Mouse (Mus musculus): ENCODE data around the gene Nacc1. TPM values are rescaled to one million over a fixed set of nuclear protein-coding genes. Genes with fewer than 3 reads are reported as not detected.

Nacc1 gene
- total and polyA plus RNA-seq, 2 experiments from 2014 or later, result 14.7 to 78.2 TPM

GRCm38 (mm10) chr8:84731371-84732177 is 43.9 kb upstream of the Nacc1 start:
- no peak for TF ChIP-seq CTCF (IDR thresholded peaks at IDR 0.05; ENCODE audit: low read depth)
- Histone ChIP-seq H3K4me3 (ENCODE audit: low read depth, low read length) (no peak overlapping the region), H3K36me3 (ENCODE audit: insufficient read depth) (peaks cover 12% of the 10 kb centered on the region), H3K9me3 (ENCODE audit: low read length) (no peaks in the 10 kb centered on the region), H3K9ac (0 out of 2 replicates have a peak overlapping the region, but pooled peaks have one; percentile 35), H3K4me2 (ENCODE audit: low read depth) (no peak overlapping the region), H3K27me3 (ENCODE audit: insufficient read depth, low read length) (no peaks in the 10 kb centered on the region), H3K27ac (ENCODE audit: low read depth, low read length) (peak overlapping the region; percentile 88), H3K4me1 (ENCODE audit: insufficient read depth) (peaks cover 29% of the 10 kb centered on the region)
- DNase-seq, result peak; percentile 32
- 48% methylated on average over 11 of the region's 11 CpGs for WGBS
- ATAC-seq, result no peak

DNA sequence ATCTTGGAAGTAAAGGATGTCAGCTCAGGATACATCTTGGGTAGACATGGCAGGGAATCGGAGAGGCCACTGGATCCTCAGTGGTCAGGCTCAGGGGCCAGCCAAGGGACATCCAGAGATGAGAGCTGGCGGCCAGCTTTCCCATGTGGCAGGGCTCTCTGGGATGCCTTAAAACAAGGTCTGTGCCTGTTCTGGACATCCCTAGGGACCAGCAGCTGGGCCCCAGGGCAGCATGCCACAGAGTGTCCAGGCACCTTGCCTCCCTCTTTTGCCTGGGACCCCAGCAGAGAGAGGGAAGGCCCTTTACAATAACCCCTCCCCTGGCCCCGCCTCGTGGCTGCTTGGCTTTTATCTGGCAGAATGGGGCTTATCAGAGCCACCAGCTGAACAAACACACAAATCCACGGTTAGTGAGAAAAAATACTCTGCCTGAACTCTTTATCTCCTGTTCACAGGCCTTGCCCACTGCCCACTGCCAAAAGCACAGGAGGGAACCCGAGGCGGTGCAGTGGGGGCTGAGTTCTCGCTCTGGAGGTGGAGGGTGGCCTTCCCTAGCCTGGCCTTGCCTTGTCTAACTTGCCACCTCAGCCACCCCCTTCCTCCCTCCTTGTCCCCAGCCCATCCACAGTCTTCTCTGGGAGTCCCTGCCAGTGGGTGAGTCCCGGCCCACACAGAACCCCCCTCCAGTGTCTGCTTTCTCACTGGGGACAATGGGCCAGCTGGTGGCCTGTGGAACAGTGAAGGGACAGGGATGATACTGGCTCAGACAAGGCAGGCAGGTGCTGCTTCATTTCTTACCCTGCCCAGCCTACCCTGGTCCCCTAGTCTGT is 43.1 kb upstream of the Nacc1 start:
- Histone ChIP-seq H3K36me3 (ENCODE audit: insufficient read depth) (peaks cover 20% of the 10 kb centered on the region), H3K4me3 (ENCODE audit: low read depth, low read length) (no peak overlapping the region), H3K4me2 (ENCODE audit: low read depth) (peak overlapping the region; percentile 23), H3K9ac (peak overlapping the region; percentile 39), H3K27me3 (ENCODE audit: insufficient read depth, low read length) (no peaks in the 10 kb centered on the region), H3K4me1 (ENCODE audit: insufficient read depth) (peaks cover 29% of the 10 kb centered on the region), H3K27ac (ENCODE audit: low read depth, low read length) (peak overlapping the region; percentile 88), H3K9me3 (ENCODE audit: low read length) (no peaks in the 10 kb centered on the region)
- DNase-seq, result peak; percentile 30
- 22% methylated on average over 9 of the region's 9 CpGs for WGBS
- TF ChIP-seq CTCF (IDR thresholded peaks at IDR 0.05; ENCODE audit: low read depth), result no peak
- peak; percentile 5 for ATAC-seq

DNA sequence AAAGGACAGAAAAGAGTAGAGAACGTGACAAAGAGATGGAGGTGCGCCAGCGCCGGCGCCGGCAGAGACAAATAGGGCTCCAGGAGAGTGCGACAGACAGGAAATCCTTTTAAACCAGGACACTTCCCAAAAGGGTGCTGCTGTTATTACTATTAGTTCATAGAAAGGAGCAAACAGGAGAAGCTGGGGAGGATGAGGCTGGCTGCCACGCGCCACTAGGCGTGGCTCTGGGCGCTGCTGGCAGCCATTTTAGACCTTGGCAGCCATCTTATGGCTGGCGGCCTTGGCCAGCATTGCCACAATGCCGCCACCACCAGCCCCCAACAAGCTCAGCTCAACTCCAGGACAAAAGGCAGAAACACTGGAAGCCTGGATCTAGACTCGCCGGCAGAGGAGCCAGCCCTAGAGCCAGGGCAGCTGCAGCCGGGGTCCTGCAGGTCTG is 42.3 kb upstream of the Nacc1 start:
- H3K4me2 ChIP-seq (ENCODE audit: low read depth), result peak overlapping the region; percentile 23
- H3K9me3 ChIP-seq (ENCODE audit: low read length), result no peaks in the 10 kb centered on the region
- peaks cover 29% of the 10 kb centered on the region for H3K4me1 ChIP-seq (ENCODE audit: insufficient read depth)
- DNase-seq, result peak; percentile 72
- no peaks in the 10 kb centered on the region for H3K27me3 ChIP-seq (ENCODE audit: insufficient read depth, low read length)
- H3K27ac ChIP-seq (ENCODE audit: low read depth, low read length), result peak overlapping the region; percentile 88
- TF ChIP-seq CTCF (IDR thresholded peaks at IDR 0.05; ENCODE audit: low read depth), result no peak
- H3K9ac ChIP-seq, result peak overlapping the region; percentile 39
- WGBS, result 55% methylated on average over 16 of the region's 16 CpGs
- ATAC-seq, result peak; percentile 42
- peaks cover 28% of the 10 kb centered on the region for H3K36me3 ChIP-seq (ENCODE audit: insufficient read depth)
- no peak overlapping the region for H3K4me3 ChIP-seq (ENCODE audit: low read depth, low read length)

DNA sequence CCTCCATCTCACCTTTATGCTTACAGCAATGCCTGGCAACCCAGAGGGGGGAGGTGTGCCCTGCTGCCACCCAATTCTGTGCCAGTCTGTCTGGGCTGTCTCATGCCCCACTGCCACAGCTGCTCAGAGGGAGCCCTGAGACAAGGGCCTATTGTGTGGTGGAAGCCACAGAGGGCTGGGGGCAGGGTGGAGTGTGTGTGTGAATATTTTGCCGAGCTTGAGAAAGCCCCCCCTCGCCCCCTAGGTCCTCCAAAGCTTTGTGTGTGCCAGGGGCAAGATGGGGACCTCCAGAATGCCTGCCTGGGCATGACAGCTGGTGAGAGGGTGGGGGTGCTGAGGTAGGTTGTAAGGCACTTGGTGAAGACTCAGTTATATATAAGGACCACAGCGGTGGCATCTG is 40.8 kb upstream of the Nacc1 start:
- Histone ChIP-seq H3K9ac (no peak overlapping the region), H3K27me3 (ENCODE audit: insufficient read depth, low read length) (no peaks in the 10 kb centered on the region), H3K9me3 (ENCODE audit: low read length) (no peaks in the 10 kb centered on the region), H3K4me1 (ENCODE audit: insufficient read depth) (peaks cover 38% of the 10 kb centered on the region), H3K4me3 (ENCODE audit: low read depth, low read length) (no peak overlapping the region), H3K27ac (ENCODE audit: low read depth, low read length) (peak overlapping the region; percentile 62), H3K36me3 (ENCODE audit: insufficient read depth) (peaks cover 43% of the 10 kb centered on the region), H3K4me2 (ENCODE audit: low read depth) (peak overlapping the region; percentile 8; the same call in 1 of the 2 replicates)
- peak; percentile 77 for ATAC-seq
- peak; percentile 59 for DNase-seq
- 26% methylated on average over 3 of the region's 3 CpGs for WGBS
- TF ChIP-seq CTCF (IDR thresholded peaks at IDR 0.05; ENCODE audit: low read depth), result no peak

GRCm38 (mm10) chr8:84725941-84726259 is 38.2 kb upstream of the Nacc1 start:
- Histone ChIP-seq H3K9ac (no peak overlapping the region), H3K4me1 (ENCODE audit: insufficient read depth) (peaks cover 28% of the 10 kb centered on the region)
- peak; percentile 43 for DNase-seq

DNA sequence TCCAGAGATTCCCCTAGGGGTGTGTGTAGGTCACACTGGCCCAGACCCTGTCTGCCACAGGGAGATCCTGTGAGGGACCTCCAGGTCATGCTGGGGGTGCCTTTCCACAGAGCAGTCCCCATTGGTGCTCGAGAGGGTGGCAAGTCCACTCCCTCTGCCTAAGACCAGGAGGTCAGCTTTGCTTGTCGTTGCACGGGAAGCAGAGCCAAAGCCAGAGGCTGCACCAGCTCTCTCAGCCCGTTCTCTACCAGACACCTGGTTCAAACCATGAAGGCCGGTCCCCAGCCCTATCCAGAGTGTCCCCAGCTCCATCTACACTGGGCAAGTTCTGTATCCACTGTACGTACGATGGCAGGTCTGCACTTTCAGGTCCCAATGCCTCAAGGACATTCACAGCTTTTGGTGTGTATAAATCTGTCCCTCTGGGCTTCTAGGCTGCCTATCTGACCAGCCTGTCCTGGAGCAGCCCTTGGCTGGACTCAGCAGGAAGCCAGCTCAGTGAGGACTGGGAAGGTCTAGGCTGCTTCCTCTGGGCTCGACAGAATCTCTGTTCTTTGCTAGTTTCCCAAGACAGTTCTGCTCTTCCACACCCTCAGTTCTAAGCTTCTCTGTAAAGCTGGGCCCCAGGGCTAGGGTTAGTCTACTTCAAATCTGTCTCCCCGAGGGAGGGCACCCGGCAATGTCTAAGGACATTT is 37.7 kb upstream of the Nacc1 start:
- TF ChIP-seq CTCF (IDR thresholded peaks at IDR 0.05; ENCODE audit: low read depth), result no peak
- WGBS, result 47% methylated on average over 10 of the region's 10 CpGs
- Histone ChIP-seq H3K27me3 (ENCODE audit: insufficient read depth, low read length) (no peaks in the 10 kb centered on the region), H3K4me2 (ENCODE audit: low read depth) (no peak overlapping the region), H3K9ac (no peak overlapping the region; the same call in 1 of the 2 replicates), H3K4me1 (ENCODE audit: insufficient read depth) (peaks cover 24% of the 10 kb centered on the region), H3K36me3 (ENCODE audit: insufficient read depth) (peaks cover 64% of the 10 kb centered on the region), H3K4me3 (ENCODE audit: low read depth, low read length) (no peak overlapping the region), H3K27ac (ENCODE audit: low read depth, low read length) (peak overlapping the region; percentile 82), H3K9me3 (ENCODE audit: low read length) (no peaks in the 10 kb centered on the region)
- ATAC-seq (no peak), DNase-seq (no peak)

More at GRCm38 (mm10) chr8:84725941-84726259, 38.2 kb upstream of the Nacc1 start:
- no peaks in the 10 kb centered on the region for H3K27me3 ChIP-seq (ENCODE audit: insufficient read depth, low read length)
- ATAC-seq, result no peak
- H3K4me3 ChIP-seq (ENCODE audit: low read depth, low read length), result no peak overlapping the region
- peaks cover 59% of the 10 kb centered on the region for H3K36me3 ChIP-seq (ENCODE audit: insufficient read depth)
- peak; percentile 62 for TF ChIP-seq CTCF (IDR thresholded peaks at IDR 0.05; ENCODE audit: low read depth)
- WGBS, result 8% methylated on average over 3 of the region's 3 CpGs
- H3K4me2 ChIP-seq (ENCODE audit: low read depth), result no peak overlapping the region
- H3K9me3 ChIP-seq (ENCODE audit: low read length), result no peaks in the 10 kb centered on the region
- peak overlapping the region; percentile 82 for H3K27ac ChIP-seq (ENCODE audit: low read depth, low read length)

Data from forebrain, postnatal 0 days (tissue).